Mouse (Mus musculus): ENCODE data around the gene Fcgr2b. TPM values are rescaled to one million over a fixed set of nuclear protein-coding genes. Genes with fewer than 3 reads are reported as not detected.

Fcgr2b gene
- total RNA-seq, 2 experiments from 2014 or later = 2.7 to 4.4 TPM

DNA sequence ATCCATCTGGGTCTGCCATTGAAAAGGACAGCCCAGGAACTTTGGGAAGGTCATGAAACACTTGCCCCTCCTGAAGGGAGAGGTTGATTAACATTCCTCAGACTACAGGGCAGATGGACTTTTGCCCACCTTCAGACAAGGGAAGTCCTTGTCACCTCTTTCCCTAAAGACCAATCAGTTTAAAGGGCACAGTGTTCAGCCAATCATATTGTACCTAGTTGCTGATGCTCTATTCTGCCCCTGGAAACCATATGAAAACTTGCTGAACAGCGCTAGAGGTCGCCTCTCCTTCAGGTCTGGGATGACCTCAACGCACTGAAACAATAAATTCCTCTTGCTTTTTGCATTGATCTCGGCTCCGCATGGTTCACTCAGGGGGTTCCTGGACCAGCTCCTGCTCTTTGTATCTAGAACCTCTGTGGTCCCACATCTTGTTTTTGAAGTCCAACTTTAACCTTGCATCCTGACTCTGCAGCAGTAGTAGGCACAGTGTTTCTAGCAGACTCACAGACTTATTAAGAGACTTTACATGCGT is 42.9 kb downstream of the Fcgr2b start:
- Histone ChIP-seq H3K4me3 (no peak overlapping the region), H3K27ac (no peak overlapping the region)
- no peak for DNase-seq (ENCODE audit: low spot score in 2 of 2)
- no peak for TF ChIP-seq CTCF (conservative IDR thresholded peaks at IDR 0.05)

DNA sequence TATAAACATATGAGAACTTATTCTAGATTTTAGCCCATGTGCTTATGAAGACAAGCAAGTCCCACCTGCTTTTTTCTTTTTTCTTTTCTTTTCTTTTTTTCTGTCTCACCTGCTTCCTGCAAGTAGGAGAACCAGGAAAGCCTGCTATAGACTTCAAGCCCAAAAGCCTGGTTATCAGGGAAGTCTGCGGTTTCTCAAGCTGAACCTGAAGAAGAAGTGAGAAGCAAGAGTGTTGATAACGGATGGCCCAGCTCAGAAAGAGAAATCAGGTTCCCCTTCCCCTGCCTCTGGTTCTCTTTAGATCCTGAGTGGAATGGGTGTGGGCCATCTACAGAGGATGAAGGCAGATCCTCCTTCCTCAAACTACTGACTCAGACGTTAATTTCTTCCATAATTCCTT is 44.3 kb downstream of the Fcgr2b start:
- Histone ChIP-seq H3K4me3 (no peak overlapping the region), H3K27ac (no peak overlapping the region)
- DNase-seq (ENCODE audit: low spot score in 2 of 2) = no peak
- no peak for TF ChIP-seq CTCF (conservative IDR thresholded peaks at IDR 0.05)

DNA sequence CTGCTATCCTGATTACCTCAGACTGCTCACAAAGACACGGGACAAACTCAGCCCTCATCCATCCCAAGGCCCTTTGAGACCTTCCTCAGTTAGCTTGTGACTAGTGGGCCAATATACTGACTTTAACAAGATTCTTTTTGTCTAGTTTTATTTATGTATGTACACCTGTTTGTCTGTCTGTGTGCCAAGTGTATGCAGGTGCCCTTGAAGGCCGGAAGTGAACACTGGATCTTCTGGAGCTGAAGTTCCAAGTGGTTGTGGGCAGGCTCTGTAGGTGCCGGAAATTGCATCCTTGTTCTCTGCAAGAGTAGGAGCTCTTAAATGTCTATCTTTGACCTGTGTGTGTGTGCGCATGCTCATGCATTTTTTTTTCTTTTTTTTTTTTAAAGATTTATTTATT is 47.1 kb downstream of the Fcgr2b start:
- no peak for TF ChIP-seq CTCF (conservative IDR thresholded peaks at IDR 0.05)
- Histone ChIP-seq H3K27ac (no peak overlapping the region), H3K4me3 (no peak overlapping the region)
- DNase-seq (ENCODE audit: low spot score in 2 of 2) = no peak

DNA sequence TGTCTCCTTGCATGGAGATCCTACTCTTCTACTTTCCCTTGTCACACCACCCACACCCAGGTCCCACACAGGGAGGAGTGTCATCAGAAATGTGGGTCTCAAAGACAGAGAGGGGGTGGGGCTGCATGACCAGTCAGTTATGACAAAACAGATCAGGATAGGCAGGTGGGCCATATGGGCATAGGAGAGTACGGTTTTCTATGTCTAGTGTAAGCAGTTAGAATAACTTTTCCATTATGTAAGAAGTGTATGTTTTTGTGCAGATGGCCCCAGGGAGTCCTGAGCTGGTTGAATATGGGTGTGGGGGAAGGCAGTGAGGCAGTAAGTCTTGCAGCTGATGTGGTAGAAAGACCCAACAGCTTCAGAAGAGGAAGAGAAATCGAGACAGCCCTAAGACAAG is 47.9 kb downstream of the Fcgr2b start:
- no peak overlapping the region for H3K27ac ChIP-seq
- H3K4me3 ChIP-seq = no peak overlapping the region
- TF ChIP-seq CTCF (conservative IDR thresholded peaks at IDR 0.05) = no peak
- DNase-seq (ENCODE audit: low spot score in 2 of 2) = no peak

DNA sequence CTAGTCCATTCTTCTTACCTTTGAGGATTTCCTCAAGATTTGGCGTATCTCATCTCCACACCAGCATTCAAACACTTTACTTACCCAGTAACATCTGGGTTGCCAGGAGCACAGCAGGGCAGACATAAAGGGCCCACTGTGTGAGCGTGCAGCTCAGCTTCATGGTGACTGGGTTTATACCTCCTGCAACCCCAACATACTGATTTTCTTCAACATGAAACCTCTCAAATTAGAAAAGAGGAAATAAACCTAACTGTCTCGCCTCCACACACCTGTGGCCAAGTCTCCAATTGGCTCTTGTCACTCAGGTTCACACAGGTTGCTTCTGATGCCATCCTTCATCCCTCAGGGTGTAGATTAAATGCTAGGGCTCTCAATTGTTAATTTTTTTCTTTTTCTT is 49.0 kb downstream of the Fcgr2b start, which contains the start of gene Fcrla:
Fcrla (minus strand) TSS at position 206 of the 400 bp plus-strand sequence.
- no peak for DNase-seq (ENCODE audit: low spot score in 2 of 2)
- H3K4me3 ChIP-seq = no peak within 1 kb of the TSS
- no peak for TF ChIP-seq CTCF (conservative IDR thresholded peaks at IDR 0.05)
- no peak within 1 kb of the TSS for H3K27ac ChIP-seq

DNA sequence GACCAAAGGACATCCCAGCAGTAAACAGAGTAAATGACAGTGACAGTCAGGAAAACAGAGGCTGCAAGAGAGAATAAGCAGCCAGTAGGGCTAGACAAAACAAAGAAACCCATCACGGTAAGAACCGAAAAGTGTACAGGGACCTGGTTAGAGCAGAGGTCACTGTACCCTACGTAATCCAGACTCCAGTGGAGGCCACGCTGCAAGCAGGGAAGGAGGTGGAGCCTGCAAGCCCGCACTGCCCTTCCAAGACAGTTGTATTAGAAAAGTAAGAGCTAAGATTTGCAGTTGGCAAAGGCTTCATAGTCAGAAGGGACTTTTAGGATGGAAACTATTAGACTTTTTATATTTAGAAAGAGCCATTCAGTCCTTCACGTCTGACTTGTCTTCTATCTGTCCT is 49.4 kb downstream of the Fcgr2b start:
- TF ChIP-seq CTCF (conservative IDR thresholded peaks at IDR 0.05) = no peak
- DNase-seq (ENCODE audit: low spot score in 2 of 2) = no peak
- Histone ChIP-seq H3K27ac (no peak overlapping the region), H3K4me3 (no peak overlapping the region)

DNA sequence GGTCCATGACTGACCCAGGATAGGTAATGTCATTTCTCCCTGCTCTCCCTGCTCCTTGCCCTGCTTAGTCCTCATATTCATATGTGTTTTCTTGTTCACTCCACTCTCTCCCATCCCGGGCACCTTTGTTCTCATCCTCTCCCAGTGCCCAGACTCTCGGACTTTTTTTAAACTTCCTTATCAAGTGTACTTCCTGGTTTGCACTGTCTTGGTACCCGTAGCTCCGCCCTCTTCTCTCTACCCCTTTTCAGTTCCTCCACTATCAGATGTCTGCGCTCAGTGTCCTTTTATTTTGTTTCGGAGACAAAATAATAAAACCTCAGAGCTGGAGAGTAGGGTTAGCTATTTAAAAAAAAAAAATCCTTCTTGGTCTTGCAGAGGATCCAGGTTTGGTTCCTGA is 51.9 kb downstream of the Fcgr2b start:
- peak in 1 of 2 experiments; percentile 10 for DNase-seq (ENCODE audit: low spot score in 2 of 2)
- no peak overlapping the region for H3K27ac ChIP-seq
- TF ChIP-seq CTCF (conservative IDR thresholded peaks at IDR 0.05) = no peak
- H3K4me3 ChIP-seq = no peak overlapping the region

DNA sequence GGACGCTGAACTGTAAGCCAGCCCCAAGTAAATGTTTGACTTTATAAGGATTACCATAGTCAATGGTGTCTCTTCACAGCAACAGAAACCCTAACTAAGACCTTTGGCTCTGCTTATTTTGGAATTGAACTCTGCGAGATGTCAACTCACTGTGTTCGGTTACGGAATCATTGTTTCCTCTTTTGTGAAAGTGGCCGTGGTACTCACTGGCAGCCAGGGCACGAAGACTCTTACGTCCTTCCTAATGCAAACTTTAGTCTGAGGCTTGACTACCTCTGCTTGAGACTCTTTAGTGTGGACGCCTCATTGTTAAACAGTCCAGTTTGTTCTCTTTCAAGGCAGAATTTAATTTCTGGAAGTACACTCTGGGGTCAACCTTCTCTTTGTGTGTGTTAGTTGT is 57.0 kb downstream of the Fcgr2b start:
- Histone ChIP-seq H3K4me3 (no peak overlapping the region), H3K27ac (no peak overlapping the region)
- no peak for TF ChIP-seq CTCF (conservative IDR thresholded peaks at IDR 0.05)
- no peak for DNase-seq (ENCODE audit: low spot score in 2 of 2)

DNA sequence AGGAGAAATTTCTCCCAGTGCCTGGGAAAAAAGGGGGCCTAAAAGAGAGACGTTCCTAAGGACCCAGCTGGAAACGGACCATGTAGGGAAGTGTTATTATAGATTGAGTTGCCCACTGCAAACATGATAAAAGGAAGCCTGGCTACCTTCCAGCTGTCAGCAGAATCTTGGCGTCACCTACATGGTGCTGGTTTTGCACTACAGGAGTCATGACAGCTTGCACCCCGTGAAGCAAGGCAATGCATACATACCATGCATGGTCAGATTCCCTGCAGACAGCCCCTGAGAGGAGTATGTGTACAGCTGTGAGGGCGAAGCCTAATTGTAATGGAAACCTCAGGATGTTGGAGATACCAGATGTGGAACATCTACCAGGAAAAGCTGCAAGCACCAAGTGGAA is 60.7 kb downstream of the Fcgr2b start:
- H3K4me3 ChIP-seq = no peak overlapping the region
- no peak for DNase-seq (ENCODE audit: low spot score in 2 of 2)
- TF ChIP-seq CTCF (conservative IDR thresholded peaks at IDR 0.05) = no peak
- no peak overlapping the region for H3K27ac ChIP-seq

DNA sequence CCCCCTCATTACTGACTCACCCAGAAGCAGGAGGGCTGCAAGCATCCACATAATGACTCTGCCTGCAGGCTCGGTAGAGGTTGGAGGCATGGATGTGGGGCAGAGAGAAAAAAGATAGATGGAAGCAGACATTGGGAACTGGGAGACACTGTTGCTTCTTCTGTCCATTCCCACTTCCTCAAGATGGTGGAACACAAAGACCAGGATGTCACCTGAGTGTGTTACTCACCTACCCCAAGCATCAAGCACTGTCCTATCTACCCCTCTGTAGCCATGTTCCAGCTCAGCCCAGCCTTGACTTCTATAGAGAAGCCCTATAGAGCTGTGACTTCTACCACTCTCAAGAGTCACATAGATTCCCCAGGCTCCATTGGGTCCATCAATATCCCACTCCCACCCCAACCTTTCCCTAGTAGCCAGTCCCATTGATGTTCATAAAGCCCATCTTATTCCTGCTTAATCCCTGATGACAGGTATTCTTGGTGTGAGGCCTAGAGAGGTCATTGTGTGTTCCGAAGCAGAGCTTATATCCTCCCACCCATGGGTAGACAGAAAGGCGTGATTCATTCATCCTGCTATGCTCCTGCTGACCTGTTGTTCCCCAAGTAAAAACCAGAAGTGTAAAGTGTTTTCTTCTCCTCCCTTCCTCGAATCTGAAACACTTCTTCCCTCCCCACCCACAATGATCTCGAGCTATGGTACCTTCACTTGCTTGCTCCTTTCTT is 63.3 kb downstream of the Fcgr2b start, which contains the start of gene Fcrlb:
Fcrlb (minus strand) TSS at position 51 of the 725 bp plus-strand sequence.
- Histone ChIP-seq H3K4me3 (no peak within 1 kb of the TSS), H3K27ac (no peak within 1 kb of the TSS)
- no peak for DNase-seq (ENCODE audit: low spot score in 2 of 2)
- TF ChIP-seq CTCF (conservative IDR thresholded peaks at IDR 0.05) = no peak

DNA sequence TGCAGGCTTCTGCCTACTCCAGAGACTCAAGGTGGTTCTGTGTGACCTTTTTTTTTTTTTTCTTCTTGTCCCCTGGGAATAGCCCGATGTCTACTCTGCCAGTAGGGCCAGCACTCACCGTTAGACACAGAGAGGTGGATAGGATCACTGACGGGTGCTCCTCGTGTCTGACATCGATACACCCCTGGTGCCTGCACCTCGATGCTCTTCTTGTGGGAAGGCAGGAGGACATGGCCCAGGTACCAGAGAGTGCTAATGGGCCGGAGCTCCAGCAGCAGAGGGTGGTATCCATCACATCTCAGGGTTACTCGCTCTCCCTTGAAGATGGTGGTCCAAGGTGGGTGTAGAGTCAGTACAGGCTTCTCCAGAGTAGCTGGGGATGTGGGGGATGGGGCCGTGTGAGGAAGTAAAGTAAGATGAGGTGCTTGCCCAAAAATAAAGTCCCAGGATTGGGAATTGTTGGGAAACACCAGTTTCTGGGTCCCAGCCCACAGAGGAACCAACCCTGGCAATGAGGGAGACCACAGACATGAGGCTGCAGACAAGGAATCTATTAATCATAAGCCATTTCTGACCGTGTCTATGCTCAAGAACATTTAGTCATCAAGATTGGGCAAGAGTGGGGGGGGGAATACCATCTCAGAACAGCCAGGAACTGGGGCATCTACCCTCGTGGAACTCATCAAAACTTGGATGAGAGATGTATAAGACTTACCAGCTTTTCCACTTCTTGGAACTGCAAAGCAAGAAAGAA is 64.3 kb downstream of the Fcgr2b start:
- Histone ChIP-seq H3K27ac (no peak overlapping the region), H3K4me3 (no peak overlapping the region)
- no peak for TF ChIP-seq CTCF (conservative IDR thresholded peaks at IDR 0.05)
- DNase-seq (ENCODE audit: low spot score in 2 of 2) = no peak

Other genes starting within 250 kb of the Fcgr2b start
- gene Atf6, start 108.8 kb downstream of the Fcgr2b start, total RNA-seq (2021) = 10 to 100 TPM; 51.2 to 51.3 TPM
- gene Gm26620, start 91.5 kb downstream of the Fcgr2b start, total RNA-seq (2021) = under 1 TPM; 0.76 to 0.79 TPM
- 10 to 100 TPM; 15.2 to 19.0 TPM for gene Dusp12, start 91.0 kb downstream of the Fcgr2b start, total RNA-seq (2021)
- under 1 TPM; 0.28 to 0.47 TPM for gene Fcrlb, start 63.6 kb downstream of the Fcgr2b start, total RNA-seq (2021)
- gene Fcrla, start 49.0 kb downstream of the Fcgr2b start, total RNA-seq (2021) = not detected
- not detected for gene Fcgr4, start 42.4 kb upstream of the Fcgr2b start, total RNA-seq (2021)
- 10 to 100 TPM; 12.0 to 12.3 TPM for gene Fcgr3, start 88.4 kb upstream of the Fcgr2b start, total RNA-seq (2021)
- gene Cfap126, start 137.4 kb upstream of the Fcgr2b start, total RNA-seq (2021) = 1 to 10 TPM in 1 of 2 experiments, under 1 TPM in 1; 0.76 to 2.4 TPM
- gene Sdhc, start 174.1 kb upstream of the Fcgr2b start, total RNA-seq (2021) = 100 to 1,000 TPM; 185 to 201 TPM
- gene Mpz, start 174.2 kb upstream of the Fcgr2b start, total RNA-seq (2021) = not detected
- 10 to 100 TPM; 40.4 to 40.9 TPM for gene Pcp4l1, start 219.7 kb upstream of the Fcgr2b start, total RNA-seq (2021)
- gene Nr1i3, start 237.4 kb upstream of the Fcgr2b start, total RNA-seq (2021) = under 1 TPM in 1 of 2 experiments, not detected in 1; 0.15 TPM
- gene Tomm40l, start 246.0 kb upstream of the Fcgr2b start, total RNA-seq (2021) = 10 to 100 TPM; 70.8 to 76.7 TPM
- 1 to 10 TPM; 1.2 to 1.9 TPM for gene Apoa2, start 248.5 kb upstream of the Fcgr2b start, total RNA-seq (2021)